Mouse (Mus musculus) T-helper 17 cell (primary cell): ENCODE data around the gene Csf1.

ENCODE experiments used
- in situ Hi-C, 2 experiments: fragments of 300-600 bp; cut with MboI, MseI; formaldehyde crosslinking; loops; 1 replicate in 1 of 2; 2 replicates in 1 of 2; pipeline ENCODE4 v1.15.1; 2025; ENCODE audit warnings: high pct_unique_total_duplicates in 2 of 2

Gene Csf1

GRCm38 (mm10) chr3:107759929-107760581 is at the start of gene Csf1:
Gene Csf1 (minus strand): TSS chr3:107760469.
- in situ Hi-C loops, result loop anchor here in 1 of 2 experiments (5.0 to 10.0 kb wide), 2 partner anchors 102 to 1035 kb away; no protein-coding TSS in a partner anchor

GRCm38 (mm10) chr3:107808013-107808750 is 47.9 kb upstream of the Csf1 start:
- in situ Hi-C loops, result no loop called here

- in situ Hi-C loops, result no loop called here
Observed at GRCm38 (mm10) chr3:107807386-107807974, 47.2 kb upstream of the Csf1 start.

- in situ Hi-C loops, result no loop called here
Observed at GRCm38 (mm10) chr3:107806916-107807315, 46.6 kb upstream of the Csf1 start.

- in situ Hi-C loops, result no loop called here
Observed at GRCm38 (mm10) chr3:107804799-107805198, 44.5 kb upstream of the Csf1 start.

- in situ Hi-C loops, result no loop called here
Observed at GRCm38 (mm10) chr3:107802185-107802946, 42.1 kb upstream of the Csf1 start.

- in situ Hi-C loops, result loop anchor here in 1 of 2 experiments (10.0 kb wide), 1 partner anchor 1844 kb away; the partner anchor contains the start of gene Wdr77
Observed at GRCm38 (mm10) chr3:107798946-107799345, 38.7 kb upstream of the Csf1 start.

GRCm38 (mm10) chr3:107796191-107796983 is 36.1 kb upstream of the Csf1 start:
- in situ Hi-C loops, result loop anchor here in 1 of 2 experiments (10.0 kb wide), 1 partner anchor 1842 kb away; the partner anchor contains the start of gene Wdr77

GRCm38 (mm10) chr3:107794890-107795289 is 34.6 kb upstream of the Csf1 start:
- in situ Hi-C loops, result loop anchor here in 1 of 2 experiments (10.0 kb wide), 1 partner anchor 1840 kb away; the partner anchor contains the start of gene Wdr77

- in situ Hi-C loops, result loop anchor here in 1 of 2 experiments (10.0 kb wide), 1 partner anchor 1839 kb away; the partner anchor contains the start of gene Wdr77
Observed at GRCm38 (mm10) chr3:107793300-107794201, 33.3 kb upstream of the Csf1 start.

GRCm38 (mm10) chr3:107792736-107793135 is 32.5 kb upstream of the Csf1 start:
- in situ Hi-C loops, result loop anchor here in 1 of 2 experiments (10.0 kb wide), 1 partner anchor 1838 kb away; the partner anchor contains the start of gene Wdr77

GRCm38 (mm10) chr3:107790766-107791303 is 30.6 kb upstream of the Csf1 start:
- in situ Hi-C loops, result loop anchor here in 1 of 2 experiments (10.0 kb wide), 1 partner anchor 1836 kb away; the partner anchor contains the start of gene Wdr77

- in situ Hi-C loops, result loop anchor here in 1 of 2 experiments (10.0 kb wide), 1 partner anchor 1835 kb away; the partner anchor contains the start of gene Wdr77
Observed at GRCm38 (mm10) chr3:107790227-107790626, 30.0 kb upstream of the Csf1 start.

- in situ Hi-C loops, result no loop called here
Observed at GRCm38 (mm10) chr3:107788885-107789284, 28.6 kb upstream of the Csf1 start.

GRCm38 (mm10) chr3:107787613-107788501 is 27.6 kb upstream of the Csf1 start:
- in situ Hi-C loops, result no loop called here

GRCm38 (mm10) chr3:107786980-107787612 is 26.8 kb upstream of the Csf1 start:
- in situ Hi-C loops, result no loop called here

- in situ Hi-C loops, result no loop called here
Observed at GRCm38 (mm10) chr3:107786344-107786743, 26.1 kb upstream of the Csf1 start.
